Mouse (Mus musculus): Measurements from ENCODE around the gene Vmn1r64.

- TF ChIP-seq CTCF (IDR thresholded peaks at IDR 0.05; ENCODE audit: low read depth) (no peak), EP300 (IDR thresholded peaks at IDR 0.05; ENCODE audit: low read depth) (no peak)
These were observed at the start of gene Vmn1r64 for GRCm38 (mm10) chr7:5884442-5884841.
